Mouse (Mus musculus): ENCODE data around the gene Syn2. TPM values are rescaled to one million over a fixed set of nuclear protein-coding genes. Genes with fewer than 3 reads are reported as not detected.

Syn2 gene
- total and polyA plus RNA-seq, 3 experiments = 0.16 TPM; not detected in 2

DNA sequence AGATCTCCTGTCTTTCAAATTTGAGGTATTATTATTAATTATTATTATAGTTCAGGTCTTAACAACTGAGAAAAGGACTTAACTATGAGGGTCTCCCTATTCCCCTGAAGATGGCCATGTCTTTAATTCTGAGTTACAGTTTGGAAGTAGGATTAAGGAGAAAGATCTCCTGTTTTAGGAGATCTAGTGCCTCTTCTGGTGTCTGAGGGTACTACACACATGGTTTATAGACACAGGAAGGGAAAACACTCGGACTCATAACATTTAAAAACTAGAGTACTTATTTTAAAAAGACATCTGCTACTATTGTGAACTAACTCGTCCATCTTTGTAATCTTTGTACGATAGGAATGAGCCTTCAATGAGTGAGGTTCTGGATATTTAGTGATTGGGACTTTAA is 68.3 kb downstream of the Syn2 start:
- no peaks in the 10 kb centered on the region for H3K4me1 ChIP-seq (ENCODE audit: insufficient read depth, low read depth, low read length)
- TF ChIP-seq TAL1 (conservative IDR thresholded peaks at IDR 0.05; ENCODE audit: low read depth, low read length) (no peak), GATA1 (IDR thresholded peaks at IDR 0.05; ENCODE audit: borderline replicate concordance, low read length) (no peak), CTCF (IDR thresholded peaks at IDR 0.05; ENCODE audit: low read depth, low read length) (no peak), GATA2 (IDR thresholded peaks at IDR 0.05; ENCODE audit: borderline replicate concordance, low read depth, low read length) (no peak), POLR2AphosphoS5 (IDR thresholded peaks at IDR 0.05; ENCODE audit: insufficient replicate concordance, low read depth, low read length) (no peak)
- H3K9me3 ChIP-seq (replicated peaks) = no peaks in the 10 kb centered on the region
- DNase-seq (ENCODE audit: low spot score) (no peak), ATAC-seq (ENCODE audit: extremely low read depth, insufficient number of reproducible peaks, low FRiP score, poor library complexity, severe bottlenecking) (no peak)
- H3K27me3 ChIP-seq (ENCODE audit: insufficient read depth, low read length) = no peaks in the 10 kb centered on the region
- no peak overlapping the region for H3K4me3 ChIP-seq (ENCODE audit: low read depth, low read length)
- H3K36me3 ChIP-seq (replicated peaks) = no peaks in the 10 kb centered on the region

DNA sequence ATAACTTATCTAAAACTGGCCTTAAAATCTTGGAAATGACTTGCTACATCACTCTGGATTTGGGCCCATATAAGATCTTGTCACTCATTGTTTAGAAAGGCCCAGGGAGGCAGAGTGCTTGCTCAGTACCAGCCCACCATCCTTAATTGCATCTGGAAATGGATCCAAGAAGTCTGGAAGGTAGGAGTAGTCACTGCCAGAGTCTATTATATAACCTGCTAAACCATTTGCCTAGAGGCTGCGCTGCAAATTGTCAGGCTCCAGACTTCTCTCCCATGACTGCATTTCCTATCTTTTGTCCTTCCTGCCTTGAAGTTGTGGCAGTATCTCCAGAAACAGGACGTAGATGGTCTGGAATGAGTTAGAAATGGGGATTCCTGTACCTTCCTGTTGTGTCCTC is 75.5 kb downstream of the Syn2 start:
- H3K27me3 ChIP-seq (ENCODE audit: insufficient read depth, low read length) = peaks cover 4% of the 10 kb centered on the region; the same call in 1 of the 2 replicates
- no peak overlapping the region for H3K4me3 ChIP-seq (ENCODE audit: low read depth, low read length)
- no peaks in the 10 kb centered on the region for H3K4me1 ChIP-seq (ENCODE audit: insufficient read depth, low read depth, low read length)
- ATAC-seq (ENCODE audit: extremely low read depth, insufficient number of reproducible peaks, low FRiP score, poor library complexity, severe bottlenecking) (no peak), DNase-seq (ENCODE audit: low spot score) (no peak)
- no peaks in the 10 kb centered on the region for H3K9me3 ChIP-seq (replicated peaks)
- H3K36me3 ChIP-seq (replicated peaks) = no peaks in the 10 kb centered on the region
- TF ChIP-seq POLR2AphosphoS5 (IDR thresholded peaks at IDR 0.05; ENCODE audit: insufficient replicate concordance, low read depth, low read length) = no peak
- TF ChIP-seq TAL1 (conservative IDR thresholded peaks at IDR 0.05; ENCODE audit: low read depth, low read length) = no peak
- TF ChIP-seq CTCF (IDR thresholded peaks at IDR 0.05; ENCODE audit: low read depth, low read length) = no peak
- no peak for TF ChIP-seq GATA1 (IDR thresholded peaks at IDR 0.05; ENCODE audit: borderline replicate concordance, low read length)
- TF ChIP-seq GATA2 (IDR thresholded peaks at IDR 0.05; ENCODE audit: borderline replicate concordance, low read depth, low read length) = no peak

DNA sequence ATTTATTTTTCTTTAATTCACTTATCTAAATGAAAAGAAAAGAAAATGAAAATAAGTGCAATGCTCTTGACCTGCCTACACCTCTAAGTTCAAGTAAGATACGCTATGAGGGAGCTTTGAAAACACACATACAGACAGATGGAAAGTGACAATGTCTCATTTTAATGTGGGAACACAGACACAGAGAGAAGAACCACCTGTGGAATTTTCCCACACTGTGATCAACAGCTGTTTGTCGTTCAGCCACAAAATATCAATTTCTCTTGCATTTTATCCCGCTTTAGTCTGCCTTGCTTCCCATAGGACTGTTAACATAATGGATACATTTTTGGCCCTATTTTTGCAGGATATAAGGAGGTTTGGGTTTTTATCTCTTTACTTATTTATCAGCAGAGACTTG is 76.1 kb downstream of the Syn2 start:
- H3K4me3 ChIP-seq (ENCODE audit: low read depth, low read length) = no peak overlapping the region

DNA sequence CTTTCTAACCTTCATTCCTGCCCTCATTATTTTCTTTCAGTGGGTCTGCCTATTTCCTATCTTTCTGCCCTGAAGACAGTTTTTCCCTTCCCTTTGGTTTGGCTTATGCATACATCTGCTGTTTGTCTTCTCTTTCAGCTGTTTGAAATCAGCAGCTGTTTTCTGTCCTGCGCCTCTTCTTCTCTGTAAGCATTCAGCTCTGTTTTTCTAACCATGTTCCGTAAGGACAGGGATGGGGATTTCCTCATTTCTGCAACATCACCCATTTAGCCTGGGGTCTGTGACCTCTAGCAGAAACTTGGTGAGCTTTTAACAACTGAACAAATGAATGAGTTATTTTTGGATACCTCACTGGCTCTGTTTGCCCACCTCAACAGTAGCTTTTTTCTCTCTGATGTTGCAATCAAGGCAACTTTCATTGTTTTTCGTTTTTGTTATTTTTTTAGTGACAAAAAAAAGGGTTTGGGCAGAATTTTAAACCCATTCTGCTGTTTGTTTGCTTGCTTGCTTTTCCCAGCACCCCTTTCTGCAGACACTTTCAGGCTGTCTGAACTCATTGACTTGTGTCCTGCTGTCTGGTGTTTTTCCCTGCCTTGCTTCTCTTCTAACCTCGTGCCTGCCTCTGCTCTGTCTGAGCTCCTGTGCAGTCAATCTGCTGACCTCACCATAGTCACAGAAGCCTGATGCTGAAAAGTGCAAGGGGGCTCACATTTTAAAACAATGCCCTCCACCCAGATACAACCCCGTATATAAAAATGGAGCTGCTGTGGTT is 77.6 kb downstream of the Syn2 start:
- Histone ChIP-seq H3K4me1 (ENCODE audit: insufficient read depth, low read depth, low read length) (no peaks in the 10 kb centered on the region), H3K36me3 (replicated peaks) (no peaks in the 10 kb centered on the region), H3K4me3 (ENCODE audit: low read depth, low read length) (no peak overlapping the region), H3K27me3 (ENCODE audit: insufficient read depth, low read length) (peaks cover 6% of the 10 kb centered on the region; the same call in 1 of the 2 replicates), H3K9me3 (replicated peaks) (no peaks in the 10 kb centered on the region)
- ATAC-seq (ENCODE audit: extremely low read depth, insufficient number of reproducible peaks, low FRiP score, poor library complexity, severe bottlenecking) (no peak), DNase-seq (ENCODE audit: low spot score) (no peak)
- no peak for TF ChIP-seq GATA2 (IDR thresholded peaks at IDR 0.05; ENCODE audit: borderline replicate concordance, low read depth, low read length)
- TF ChIP-seq GATA1 (IDR thresholded peaks at IDR 0.05; ENCODE audit: borderline replicate concordance, low read length) = no peak
- no peak for TF ChIP-seq POLR2AphosphoS5 (IDR thresholded peaks at IDR 0.05; ENCODE audit: insufficient replicate concordance, low read depth, low read length)
- no peak for TF ChIP-seq TAL1 (conservative IDR thresholded peaks at IDR 0.05; ENCODE audit: low read depth, low read length)
- no peak for TF ChIP-seq CTCF (IDR thresholded peaks at IDR 0.05; ENCODE audit: low read depth, low read length)

More for the DNA sequence above, 76.1 kb downstream of the Syn2 start:
- DNase-seq (ENCODE audit: low spot score) (no peak), ATAC-seq (ENCODE audit: extremely low read depth, insufficient number of reproducible peaks, low FRiP score, poor library complexity, severe bottlenecking) (no peak)
- TF ChIP-seq GATA2 (IDR thresholded peaks at IDR 0.05; ENCODE audit: borderline replicate concordance, low read depth, low read length) (no peak), GATA1 (IDR thresholded peaks at IDR 0.05; ENCODE audit: borderline replicate concordance, low read length) (no peak), CTCF (IDR thresholded peaks at IDR 0.05; ENCODE audit: low read depth, low read length) (no peak), TAL1 (conservative IDR thresholded peaks at IDR 0.05; ENCODE audit: low read depth, low read length) (no peak), POLR2AphosphoS5 (IDR thresholded peaks at IDR 0.05; ENCODE audit: insufficient replicate concordance, low read depth, low read length) (no peak)
- Histone ChIP-seq H3K27me3 (ENCODE audit: insufficient read depth, low read length) (peaks cover 6% of the 10 kb centered on the region; the same call in 1 of the 2 replicates), H3K4me1 (ENCODE audit: insufficient read depth, low read depth, low read length) (no peaks in the 10 kb centered on the region), H3K36me3 (replicated peaks) (no peaks in the 10 kb centered on the region), H3K9me3 (replicated peaks) (no peaks in the 10 kb centered on the region)

DNA sequence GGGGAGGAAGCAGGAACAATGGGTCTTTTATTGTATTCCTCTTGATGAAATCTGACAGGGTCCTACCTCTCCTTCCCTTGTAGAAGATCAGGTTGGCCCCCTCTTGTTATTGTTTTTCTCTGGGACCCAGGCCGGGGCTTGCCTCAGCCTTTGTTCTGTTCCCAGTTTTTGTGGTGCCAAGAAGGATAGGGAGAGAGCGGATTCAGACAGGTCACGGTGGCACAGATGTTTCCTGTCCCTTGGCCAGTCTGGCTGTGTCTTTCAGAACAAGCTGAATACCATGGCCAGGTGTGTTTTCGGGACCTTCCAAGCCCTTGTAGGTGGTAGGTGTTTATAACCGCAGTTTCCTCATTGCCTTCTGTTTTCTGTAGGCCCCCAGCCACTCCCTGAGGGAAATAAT is 78.4 kb downstream of the Syn2 start:
- no peak for DNase-seq (ENCODE audit: low spot score)
- H3K36me3 ChIP-seq (replicated peaks) = no peaks in the 10 kb centered on the region
- no peaks in the 10 kb centered on the region for H3K4me1 ChIP-seq (ENCODE audit: insufficient read depth, low read depth, low read length)
- ATAC-seq (ENCODE audit: extremely low read depth, insufficient number of reproducible peaks, low FRiP score, poor library complexity, severe bottlenecking) = no peak
- no peak overlapping the region for H3K4me3 ChIP-seq (ENCODE audit: low read depth, low read length)
- H3K9me3 ChIP-seq (replicated peaks) = no peaks in the 10 kb centered on the region
- TF ChIP-seq CTCF (IDR thresholded peaks at IDR 0.05; ENCODE audit: low read depth, low read length) = no peak
- peaks cover 6% of the 10 kb centered on the region; the same call in 1 of the 2 replicates for H3K27me3 ChIP-seq (ENCODE audit: insufficient read depth, low read length)

DNA sequence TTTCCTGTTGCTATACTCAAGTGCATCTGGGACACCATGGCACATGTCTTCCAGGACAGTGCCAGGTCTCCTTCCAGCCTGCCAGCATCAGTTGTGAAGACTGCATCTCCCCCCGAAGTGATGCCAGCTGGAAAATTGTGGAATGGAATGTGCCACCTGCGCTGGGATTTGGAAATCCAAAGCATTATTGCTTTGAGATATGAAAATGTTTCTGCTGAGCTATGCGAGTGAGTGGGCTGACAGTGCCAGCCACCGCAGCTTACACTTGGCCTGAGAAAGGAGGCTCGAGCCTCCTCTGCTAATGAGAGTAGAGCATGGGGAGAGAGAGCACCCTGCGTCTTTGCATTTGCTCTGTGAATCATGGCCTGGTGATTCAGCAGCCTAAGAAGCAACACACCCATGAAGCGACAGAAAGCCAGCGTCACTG is 86.5 kb downstream of the Syn2 start:
- no peak for TF ChIP-seq TAL1 (conservative IDR thresholded peaks at IDR 0.05; ENCODE audit: low read depth, low read length)
- Histone ChIP-seq H3K36me3 (replicated peaks) (no peaks in the 10 kb centered on the region), H3K4me1 (ENCODE audit: insufficient read depth, low read depth, low read length) (no peaks in the 10 kb centered on the region), H3K9me3 (replicated peaks) (no peaks in the 10 kb centered on the region), H3K27me3 (ENCODE audit: insufficient read depth, low read length) (peaks cover 10% of the 10 kb centered on the region; the same call in 1 of the 2 replicates), H3K4me3 (ENCODE audit: low read depth, low read length) (no peak overlapping the region)
- DNase-seq (ENCODE audit: low spot score) (no peak), ATAC-seq (ENCODE audit: extremely low read depth, insufficient number of reproducible peaks, low FRiP score, poor library complexity, severe bottlenecking) (no peak)

Measured in G1E (cell line).